Mouse (Mus musculus): ENCODE measurements around the gene Slc25a12. TPM values are rescaled to one million over a fixed set of nuclear protein-coding genes. Genes with fewer than 3 reads are reported as not detected.

Gene Slc25a12
- polyA plus RNA-seq, 1 experiment = 26.9 TPM

DNA sequence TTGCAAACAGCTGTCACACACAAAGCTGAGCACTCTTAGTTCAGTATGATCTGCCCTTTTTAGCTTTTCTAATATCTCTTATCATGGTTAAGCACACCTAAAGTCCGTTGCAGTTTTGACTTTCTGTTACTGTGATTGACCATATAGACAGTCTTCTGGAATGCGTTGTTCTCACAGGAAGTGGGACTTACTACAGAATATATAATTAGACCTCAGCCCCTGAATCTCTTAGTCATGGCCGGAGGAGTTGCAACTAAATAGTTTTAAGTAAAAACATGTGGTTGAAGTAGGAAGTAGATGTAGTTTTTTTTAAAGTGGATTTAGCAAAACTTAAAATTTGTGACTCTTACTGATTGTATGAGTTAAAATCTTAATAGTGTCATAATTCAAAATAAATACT, 119.5 kb downstream of the Slc25a12 start:
- no peak for DNase-seq (ENCODE audit: low read depth)

GRCm38 (mm10) chr2:71246096-71246495, 121.5 kb downstream of the Slc25a12 start:
- no peak for DNase-seq (ENCODE audit: low read depth)

DNA sequence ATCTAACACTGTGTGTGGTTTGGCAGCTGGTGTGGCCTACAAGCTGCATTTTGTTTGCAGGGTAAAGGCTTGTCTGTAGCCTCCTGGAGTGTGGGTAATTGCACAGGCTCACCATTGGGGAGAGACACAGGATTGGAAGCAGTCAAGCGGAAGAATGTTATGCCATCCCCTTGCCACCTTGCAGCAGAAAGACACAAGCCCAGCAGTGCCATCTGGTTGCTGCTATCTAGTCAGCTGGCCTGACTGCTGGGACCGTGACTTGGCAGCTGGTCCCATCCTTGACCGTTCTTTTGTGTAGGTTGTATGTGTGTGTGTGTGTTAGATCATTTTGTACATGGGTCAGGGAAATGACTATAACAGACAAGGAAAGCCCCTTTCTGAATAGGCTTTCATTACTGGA, 122.1 kb downstream of the Slc25a12 start:
- DNase-seq (ENCODE audit: low read depth) = no peak

DNA sequence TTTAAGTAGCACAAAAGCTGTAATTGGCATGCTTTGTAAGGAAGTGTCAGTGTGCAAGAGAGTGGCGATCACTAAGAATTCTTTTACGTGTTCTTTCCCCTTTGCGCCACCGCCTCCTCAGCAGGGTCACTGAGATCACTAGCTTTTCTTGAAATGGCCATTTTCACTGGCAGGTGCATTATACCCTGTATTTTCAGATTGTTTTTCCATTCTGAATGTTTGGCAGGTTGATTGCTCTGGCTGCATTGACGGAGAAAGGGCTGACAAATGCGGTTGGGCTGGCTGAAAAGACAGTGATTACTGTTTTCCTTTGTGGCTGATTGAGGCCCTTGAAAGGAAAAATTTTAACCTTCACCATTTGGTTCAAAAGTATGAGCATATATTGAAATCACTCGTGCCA, 122.7 kb downstream of the Slc25a12 start:
- DNase-seq (ENCODE audit: low read depth) = no peak

DNA sequence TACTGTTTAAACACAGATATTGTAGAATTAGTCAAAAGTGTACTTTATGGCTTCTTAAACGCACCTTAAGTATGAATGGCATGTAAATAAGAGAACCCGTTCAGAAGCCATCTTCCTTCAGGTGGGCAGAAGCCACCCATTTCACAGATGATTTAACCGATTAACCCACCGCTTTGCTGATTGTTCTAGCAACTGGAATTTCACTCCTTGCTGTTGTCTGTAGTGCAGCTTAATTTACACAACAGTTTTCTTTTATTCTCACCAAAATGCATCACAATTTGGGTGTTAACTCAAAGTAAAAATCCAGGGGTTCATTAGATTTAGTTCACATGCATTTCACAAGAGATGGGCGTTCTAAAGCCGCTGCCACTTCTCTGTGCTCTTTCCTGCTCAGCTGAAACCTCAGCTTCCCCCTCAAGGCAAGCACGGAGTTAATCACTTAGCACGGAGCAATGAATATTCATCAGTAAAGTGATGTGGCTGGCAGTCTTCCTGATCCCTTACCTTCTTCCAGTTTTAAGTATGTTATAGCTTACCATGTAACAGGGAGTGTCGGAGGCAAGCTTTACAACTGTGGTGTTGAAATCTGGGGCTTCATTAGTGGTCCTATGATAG, 124.4 kb downstream of the Slc25a12 start:
- DNase-seq (ENCODE audit: low read depth) = no peak

DNA sequence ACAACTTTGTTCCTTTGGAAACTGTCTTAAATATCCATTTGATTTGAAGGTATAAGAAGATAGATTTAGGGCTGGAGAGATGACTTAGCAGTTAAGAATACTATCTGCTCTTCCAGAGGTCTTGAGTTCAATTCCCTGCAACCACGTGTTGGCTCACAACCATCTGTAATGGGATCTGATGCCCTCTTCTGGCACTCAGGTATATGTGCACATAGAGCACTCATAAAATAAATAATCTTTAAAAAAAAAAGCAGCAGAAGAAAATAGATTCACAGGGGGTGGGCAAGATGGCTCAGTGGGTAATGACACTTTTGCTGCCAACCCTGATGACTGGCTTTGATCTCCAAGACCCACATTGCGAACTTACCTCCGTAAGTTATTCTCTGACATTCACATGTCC, 125.4 kb downstream of the Slc25a12 start:
- no peak for DNase-seq (ENCODE audit: low read depth)

DNA sequence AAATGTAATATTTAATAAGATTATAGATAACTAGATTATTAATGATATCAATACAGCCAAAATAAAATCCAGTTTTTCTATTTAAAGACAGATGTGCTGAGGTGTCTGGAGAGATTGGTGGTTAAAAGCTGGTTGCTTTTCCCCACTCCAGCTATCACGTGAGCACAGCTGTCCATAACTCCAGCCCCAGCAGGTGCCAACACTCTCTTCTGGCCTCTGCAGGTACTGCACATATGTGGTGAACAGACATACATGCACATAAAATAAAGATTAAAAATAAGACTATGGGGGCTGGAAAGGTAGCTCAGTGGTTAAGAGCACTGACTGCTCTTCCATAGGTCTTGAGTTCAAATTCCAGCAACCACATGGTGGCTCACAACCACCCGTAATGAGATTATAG, 126.0 kb downstream of the Slc25a12 start:
- DNase-seq (ENCODE audit: low read depth) = no peak

DNA sequence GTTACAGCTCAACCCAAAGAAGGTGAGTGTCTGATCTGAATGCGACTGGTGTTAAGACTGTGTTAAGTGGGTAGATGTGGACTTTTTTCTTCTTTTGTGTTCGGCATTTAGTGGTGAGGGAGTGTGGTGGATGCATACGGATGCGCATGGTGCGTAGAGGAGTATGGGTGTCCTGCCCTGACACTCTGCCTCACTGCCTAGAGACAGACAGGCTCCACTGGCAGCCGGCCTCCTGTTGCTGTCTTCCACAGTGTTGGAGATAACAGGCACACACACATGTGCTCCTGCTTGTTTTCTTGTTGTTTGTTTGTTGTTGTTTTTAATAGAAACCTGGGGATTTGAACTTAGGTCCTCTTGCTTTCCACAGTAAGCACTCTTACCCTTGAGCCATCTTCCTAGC, 131.5 kb downstream of the Slc25a12 start:
- no peak for DNase-seq (ENCODE audit: low read depth)

DNA sequence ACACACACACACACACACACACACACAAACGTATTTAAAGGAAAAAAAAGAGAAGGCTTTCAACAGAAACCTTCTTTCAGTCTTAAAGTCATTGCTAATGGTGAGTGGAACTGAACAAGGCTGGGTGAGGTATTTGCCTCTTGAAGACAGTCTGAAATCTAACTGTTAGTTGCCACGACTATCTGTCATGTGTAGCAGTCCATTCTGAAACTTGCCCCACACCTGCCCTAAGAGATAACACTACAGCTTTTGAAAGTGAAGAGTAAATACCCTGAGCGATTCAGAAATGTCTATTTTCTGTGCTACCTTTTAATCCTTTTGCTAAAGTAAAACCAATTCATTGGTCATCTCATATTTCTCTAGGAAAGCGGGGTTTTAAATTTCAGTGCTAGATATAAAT, 132.1 kb downstream of the Slc25a12 start:
- DNase-seq (ENCODE audit: low read depth) = no peak

DNA sequence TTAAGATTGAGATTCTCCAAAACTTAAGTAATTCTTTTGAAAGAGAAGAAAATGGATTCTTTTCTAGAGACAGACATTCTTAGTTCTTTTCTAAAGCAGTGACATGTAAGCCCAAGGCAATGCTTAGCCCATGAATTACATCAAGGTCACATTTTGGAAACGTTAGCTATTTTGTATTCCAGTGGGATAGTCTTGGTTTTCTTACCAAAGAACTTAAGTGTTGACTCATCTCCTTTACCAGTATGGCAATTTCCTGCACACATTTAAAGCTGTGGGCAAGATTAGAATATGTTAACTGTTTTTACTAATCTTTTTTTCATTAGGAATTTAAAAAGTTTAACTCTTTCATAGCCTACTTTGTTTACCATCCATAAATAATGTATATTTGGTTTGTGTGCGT, 134.6 kb downstream of the Slc25a12 start:
- no peak for DNase-seq (ENCODE audit: low read depth)

DNA sequence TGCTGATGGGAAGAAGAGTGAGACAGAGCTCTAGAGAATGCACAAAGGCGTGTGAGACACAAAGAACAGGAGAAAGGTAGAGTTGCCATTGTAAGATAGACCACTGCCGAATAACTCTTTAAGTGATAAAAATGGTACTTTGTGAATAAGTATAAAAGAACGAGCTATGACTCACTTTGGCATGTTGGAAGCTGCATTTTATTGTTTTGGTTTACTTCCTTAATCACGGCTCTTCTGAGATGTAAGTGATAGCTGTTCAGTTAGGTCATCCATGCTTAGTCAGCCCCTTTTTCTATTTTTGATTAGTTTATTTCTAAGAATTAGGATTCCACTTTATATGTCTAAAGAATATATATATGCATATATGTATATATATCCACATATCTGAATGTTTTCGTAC, 135.6 kb downstream of the Slc25a12 start:
- no peak for DNase-seq (ENCODE audit: low read depth)

- no peak for DNase-seq (ENCODE audit: low read depth)
Observed at GRCm38 (mm10) chr2:71229603-71230002, 137.9 kb downstream of the Slc25a12 start.

GRCm38 (mm10) chr2:71227398-71227797, 140.2 kb downstream of the Slc25a12 start:
- no peak for DNase-seq (ENCODE audit: low read depth)

Other genes with a start within 250 kb of the Slc25a12 start
- gene Cybrd1, start 249.8 kb downstream of the Slc25a12 start, polyA plus RNA-seq (2012; rRNA removed) = 1.1 and 1.6 TPM in 2 replicates
- 27.5 and 32.5 TPM in 2 replicates for gene Dync1i2, start 156.0 kb downstream of the Slc25a12 start, polyA plus RNA-seq (2012; rRNA removed)
- 7.0 and 9.0 TPM in 2 replicates for gene Hat1, start 21.2 kb upstream of the Slc25a12 start, polyA plus RNA-seq (2012; rRNA removed)
- gene Metap1d, start 85.5 kb upstream of the Slc25a12 start, polyA plus RNA-seq (2012; rRNA removed) = 20.8 and 26.6 TPM in 2 replicates
- gene Dlx1, start 160.4 kb upstream of the Slc25a12 start, polyA plus RNA-seq (2012; rRNA removed) = not detected in 2 replicates
- gene Dlx2, start 179.0 kb upstream of the Slc25a12 start, polyA plus RNA-seq (2012; rRNA removed) = not detected in 2 replicates